Mouse (Mus musculus) lung, adult 2 months (tissue): Measurements from ENCODE around the gene Clip3.

ENCODE experiments used
- CTCF ChIP-seq: fragments of 200-500 bp; IDR thresholded peaks from 2 replicates; pipeline ENCODE4 v1.5.1; 2011; ENCODE audit warnings: mild to moderate bottlenecking, low read length, control low read depth; ENCODE audit not compliant: insufficient read depth
- POLR2A ChIP-seq: fragments of 200-500 bp; IDR thresholded peaks from 2 replicates; pipeline ENCODE4 v1.6.1; 2011; ENCODE audit warnings: low read depth, mild to moderate bottlenecking, control low read depth, low read length, borderline replicate concordance; ENCODE audit errors: extremely low read depth

GRCm38 (mm10) chr7:30282740-30283139 lies 8.8 kb upstream of the Clip3 start:
- TF ChIP-seq CTCF (no peak), POLR2A (no peak)
